Mouse (Mus musculus) thymus, adult 18-20 months (tissue): ENCODE measurements around the gene Itpr2.

Source experiments
- DNase-seq, 2 experiments: peaks; one replicate each; pipeline ENCODE4 v3.0.0; 2022; ENCODE audit warnings: mixed read lengths in 2 of 2

Itpr2 gene

GRCm38 (mm10) chr6:146464014-146464644, 37.9 kb downstream of the Itpr2 start:
- DNase-seq = no peak

GRCm38 (mm10) chr6:146460936-146461335, 41.1 kb downstream of the Itpr2 start:
- no peak for DNase-seq

- DNase-seq = no peak
Measured at GRCm38 (mm10) chr6:146458436-146458835, 43.6 kb downstream of the Itpr2 start.

GRCm38 (mm10) chr6:146456741-146457140, 45.3 kb downstream of the Itpr2 start:
- no peak for DNase-seq

- no peak for DNase-seq
Measured at GRCm38 (mm10) chr6:146454520-146455511, 47.2 kb downstream of the Itpr2 start.

GRCm38 (mm10) chr6:146452474-146452873, 49.5 kb downstream of the Itpr2 start:
- DNase-seq = no peak

- DNase-seq = no peak
Measured at GRCm38 (mm10) chr6:146446032-146446704, 55.9 kb downstream of the Itpr2 start.

- no peak for DNase-seq
Measured at GRCm38 (mm10) chr6:146439826-146440225, 62.2 kb downstream of the Itpr2 start.

GRCm38 (mm10) chr6:146439071-146439818, 62.8 kb downstream of the Itpr2 start:
- no peak for DNase-seq

GRCm38 (mm10) chr6:146438057-146438456, 64.0 kb downstream of the Itpr2 start:
- DNase-seq = no peak

GRCm38 (mm10) chr6:146436916-146437496, 65.0 kb downstream of the Itpr2 start:
- no peak for DNase-seq

GRCm38 (mm10) chr6:146434217-146434616, 67.8 kb downstream of the Itpr2 start:
- DNase-seq = no peak

GRCm38 (mm10) chr6:146432218-146432865, 69.7 kb downstream of the Itpr2 start:
- DNase-seq = no peak

- no peak for DNase-seq
Measured at GRCm38 (mm10) chr6:146431777-146432176, 70.2 kb downstream of the Itpr2 start.

GRCm38 (mm10) chr6:146429694-146430380, 72.2 kb downstream of the Itpr2 start:
- DNase-seq = no peak

GRCm38 (mm10) chr6:146424778-146425177, 77.2 kb downstream of the Itpr2 start:
- DNase-seq = no peak

- no peak for DNase-seq
Measured at GRCm38 (mm10) chr6:146424326-146424725, 77.7 kb downstream of the Itpr2 start.

- no peak for DNase-seq
Measured at GRCm38 (mm10) chr6:146420718-146421117, 81.3 kb downstream of the Itpr2 start.

GRCm38 (mm10) chr6:146416461-146416860, 85.6 kb downstream of the Itpr2 start:
- DNase-seq = no peak

- peak in 1 of 2 experiments; percentile 43 for DNase-seq
Measured at GRCm38 (mm10) chr6:146414094-146414493, 87.9 kb downstream of the Itpr2 start.
